Comparison of ENCODE assay signal across 8 mouse cellular contexts in genomic region chrX:53974732-53975544, GRCm38 (mm10).
A peak's percentile ranks its signal among the peaks of the same experiment; 100 is the strongest.
DNase-seq lines count a peak whose midpoint lies in the region; ATAC-seq and TF ChIP-seq lines count a peak whose summit lies in the region.

No protein-coding gene starts in this region.

- no peak for DNase-seq in kidney, adult 11 months
- DNase-seq in neural tube, embryonic 10.5 days (ENCODE audit: extremely low spot score, low spot score) = peak; percentile 42
- no peak for DNase-seq in left cerebral cortex, postnatal 14 days (ENCODE audit: low spot score in 2 of 2)
- no peak for DNase-seq in urinary bladder, postnatal 25 days (ENCODE audit: low spot score)
- DNase-seq in gastrocnemius, postnatal 25 days = no peak

- H3K9me3 ChIP-seq in kidney, embryonic 14.5 days (ENCODE audit: control insufficient read depth, low read length) = no peaks in the 10 kb centered on the region
- H3K9me3 ChIP-seq in hindbrain, embryonic 16.5 days (ENCODE audit: control insufficient read depth, low read length) = no peaks in the 10 kb centered on the region

- 25% methylated on average over 52 of the region's 52 CpGs for WGBS in kidney, embryonic 14.5 days
- 21% methylated on average over 50 of the region's 52 CpGs for WGBS in hindbrain, embryonic 16.5 days

- H3K27ac ChIP-seq in kidney, embryonic 14.5 days (ENCODE audit: low read depth, low read length) = no peak overlapping the region
- no peak overlapping the region for H3K27ac ChIP-seq in cortical plate, adult 2 months (ENCODE audit: insufficient read depth, low read length)
- H3K27ac ChIP-seq in hindbrain, embryonic 16.5 days (ENCODE audit: low read depth, low read length) = no peak overlapping the region

- TF ChIP-seq POLR2A in cortical plate, adult 2 months (IDR thresholded peaks at IDR 0.05; ENCODE audit: extremely low read depth, insufficient read depth, low read length) = no peak

- H3K4me3 ChIP-seq in kidney, embryonic 14.5 days (ENCODE audit: low read length) = peak overlapping the region; percentile 32
- peak overlapping the region; percentile 29; the same call in 1 of the 2 replicates for H3K4me3 ChIP-seq in cortical plate, adult 2 months (ENCODE audit: insufficient read depth, low read length)
- H3K4me3 ChIP-seq in hindbrain, embryonic 16.5 days (ENCODE audit: low read length) = peak overlapping the region; percentile 44

- peak; percentile 57; the same call in 1 of the 2 replicates for ATAC-seq in kidney, embryonic 14.5 days (ENCODE audit: low FRiP score, low TSS enrichment)
- peak; percentile 70 for ATAC-seq in hindbrain, embryonic 16.5 days

- H3K36me3 ChIP-seq in kidney, embryonic 14.5 days (ENCODE audit: control insufficient read depth, insufficient read depth, low read length) = no peaks in the 10 kb centered on the region
- no peaks in the 10 kb centered on the region for H3K36me3 ChIP-seq in hindbrain, embryonic 16.5 days (ENCODE audit: control insufficient read depth, insufficient read depth, low read length)

- no peak for TF ChIP-seq CTCF in cortical plate, adult 2 months (IDR thresholded peaks at IDR 0.05; ENCODE audit: extremely low read depth, insufficient read depth, low read length)

- peak overlapping the region; percentile 53 for H3K4me2 ChIP-seq in kidney, embryonic 14.5 days (replicated peaks; ENCODE audit: low read depth, low read length)
- H3K4me2 ChIP-seq in hindbrain, embryonic 16.5 days (ENCODE audit: low read length) = peak overlapping the region; percentile 77

- no peak overlapping the region for H3K9ac ChIP-seq in kidney, embryonic 14.5 days (ENCODE audit: low read depth, low read length)
- H3K9ac ChIP-seq in hindbrain, embryonic 16.5 days (ENCODE audit: low read depth, low read length) = peak overlapping the region; percentile 17; the same call in 1 of the 2 replicates

- H3K27me3 ChIP-seq in kidney, embryonic 14.5 days (ENCODE audit: control insufficient read depth, insufficient read depth, low read length) = no peaks in the 10 kb centered on the region
- H3K27me3 ChIP-seq in hindbrain, embryonic 16.5 days (replicated peaks; ENCODE audit: control insufficient read depth, insufficient read depth, low read length) = no peaks in the 10 kb centered on the region

- intact Hi-C loops in left cerebral cortex, postnatal 14 days (cut with DNase I) = no loop called here

- H3K4me1 ChIP-seq in kidney, embryonic 14.5 days (ENCODE audit: control insufficient read depth, insufficient read depth, low read length) = no peaks in the 10 kb centered on the region
- no peaks in the 10 kb centered on the region for H3K4me1 ChIP-seq in cortical plate, adult 2 months (ENCODE audit: control insufficient read depth, insufficient read depth, low read length)
- no peaks in the 10 kb centered on the region for H3K4me1 ChIP-seq in hindbrain, embryonic 16.5 days (ENCODE audit: control insufficient read depth, insufficient read depth, low read depth, low read length)
